Mouse (Mus musculus) heart, embryonic 11.5 days (tissue): ENCODE data around the gene Rbm5. TPM values are rescaled to one million over a fixed set of nuclear protein-coding genes. Genes with fewer than 3 reads are reported as not detected.
A peak's percentile ranks its signal among the peaks of the same experiment; 100 is the strongest.

Source experiments
- ATAC-seq: fragments of 200-750 bp; cut with Nextera tagmentation; replicated peaks from 2 replicates; pipeline ENCODE4 v1.8.0; 2017; ENCODE audit warnings: moderate library complexity; ENCODE audit not compliant: insufficient number of reproducible peaks, low FRiP score, low TSS enrichment
- H3K27ac ChIP-seq: fragments of 300-500 bp; sonication (generic); 2 replicates; pipeline ENCODE4 v1.5.1; 2014; ENCODE audit warnings: mild to moderate bottlenecking, low read depth, low read length
- H3K27me3 ChIP-seq: fragments of 300-500 bp; sonication (generic); 2 replicates; pipeline ENCODE4 v1.6.1; 2014; ENCODE audit warnings: mild to moderate bottlenecking, low read length, mixed read lengths; ENCODE audit not compliant: control insufficient read depth, insufficient read depth
- H3K36me3 ChIP-seq: fragments of 300-500 bp; sonication (generic); 2 replicates; pipeline ENCODE4 v1.6.1; 2014; ENCODE audit warnings: mild to moderate bottlenecking, low read length, moderate library complexity, mixed read lengths; ENCODE audit not compliant: control insufficient read depth, insufficient read depth
- H3K4me1 ChIP-seq: fragments of 300-500 bp; sonication (generic); 2 replicates; pipeline ENCODE4 v1.6.1; 2014; ENCODE audit warnings: low read length; ENCODE audit not compliant: control insufficient read depth, insufficient read depth
- H3K4me2 ChIP-seq: fragments of 300-500 bp; sonication (generic); 2 replicates; pipeline ENCODE4 v1.6.1; 2014; ENCODE audit warnings: mild to moderate bottlenecking, moderate library complexity
- H3K4me3 ChIP-seq: fragments of 300-500 bp; sonication (generic); 2 replicates; pipeline ENCODE4 v1.5.1; 2014; ENCODE audit warnings: low read depth, low read length
- H3K9ac ChIP-seq: fragments of 300-500 bp; sonication (generic); 2 replicates; pipeline ENCODE4 v1.6.1; 2014; ENCODE audit warnings: mild to moderate bottlenecking, low read depth, low read length, moderate library complexity
- H3K9me3 ChIP-seq: fragments of 300-500 bp; sonication (generic); replicated peaks from 2 replicates; pipeline ENCODE4 v1.6.1; 2016; ENCODE audit warnings: low read length; ENCODE audit not compliant: control insufficient read depth
- WGBS: fragments of 180-500 bp; shearing (Covaris S2); extraction: QIAGEN DNeasy Blood & Tissue Kit; methylation state at CpG from one replicate; pipeline ENCODE4 v1.1.7; 2014; ENCODE audit not compliant: insufficient replicate concordance; 5-methylcytosine and 5-hydroxymethylcytosine counted together
- polyA plus RNA-seq: library from polyadenylated mRNA; unstranded; fragments of >200 nt; fragmentation: Nextera tagmentation; extraction: Ambion mirVana; gene quantifications from 2 replicates; pipeline ENCODE4 v1.2.1, GENCODE M21; 2014

The Rbm5 gene
- 113 and 135 TPM in 2 replicates for polyA plus RNA-seq

DNA sequence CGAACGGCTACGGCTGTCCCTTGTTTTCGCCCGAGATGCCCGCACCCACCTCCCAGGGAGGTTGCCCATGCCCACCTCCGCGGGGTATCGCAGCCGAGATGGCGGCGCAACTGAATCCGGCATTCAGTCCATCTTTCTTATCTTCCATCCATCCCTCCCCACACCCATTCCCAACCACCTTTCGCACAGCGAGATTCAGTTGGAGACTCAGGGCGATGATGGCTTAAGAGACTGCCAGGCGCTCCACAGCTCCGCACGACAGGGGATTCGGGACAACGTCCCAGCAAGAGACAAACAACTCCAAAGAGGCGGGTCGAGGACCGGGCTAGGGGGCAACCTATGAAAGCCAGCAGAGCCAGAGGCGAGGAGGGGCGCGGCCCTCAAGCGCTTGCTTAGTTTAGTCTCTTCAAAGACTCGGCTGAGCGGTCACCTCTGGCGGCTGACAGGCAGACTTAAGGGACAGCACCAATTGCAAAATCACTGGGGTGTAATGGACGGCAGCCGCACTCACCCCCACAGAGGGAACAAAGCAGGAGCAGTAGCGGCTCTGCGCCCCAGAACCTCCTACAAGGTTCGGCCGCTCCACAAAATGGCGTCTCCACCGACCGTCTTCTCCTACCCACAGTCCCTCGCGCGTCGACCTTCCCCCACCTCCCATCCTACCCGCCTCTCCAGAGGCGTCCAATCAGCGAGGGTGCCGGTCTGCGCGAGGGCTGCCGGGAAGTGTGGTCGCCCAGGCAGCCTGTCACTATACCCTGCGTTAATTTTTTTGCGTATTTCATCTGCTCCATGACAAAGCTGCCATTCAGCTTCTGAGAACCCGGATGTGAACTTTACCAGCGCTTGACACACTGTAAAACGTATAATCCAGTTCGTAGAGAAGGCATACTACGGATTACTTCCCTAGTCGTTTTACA is at the start of gene Rbm5:
Gene Rbm5, minus strand, starts transcription at position 623 of the 917 bp plus-strand sequence.
- H3K27me3 ChIP-seq: no peaks in the 10 kb centered on the region
- peaks cover 29% of the 10 kb centered on the region for H3K36me3 ChIP-seq
- ATAC-seq: peak; percentile 100
- H3K4me2 ChIP-seq: peak within 1 kb of the TSS; percentile 71
- H3K4me3 ChIP-seq: peak within 1 kb of the TSS; percentile 85
- WGBS: under 1% methylated on average over 58 of the region's 60 CpGs
- no peaks in the 10 kb centered on the region for H3K9me3 ChIP-seq
- peak within 1 kb of the TSS; percentile 99 for H3K9ac ChIP-seq
- H3K4me1 ChIP-seq: peaks cover 10% of the 10 kb centered on the region; the same call in 1 of the 2 replicates
- peak within 1 kb of the TSS; percentile 92 for H3K27ac ChIP-seq

DNA sequence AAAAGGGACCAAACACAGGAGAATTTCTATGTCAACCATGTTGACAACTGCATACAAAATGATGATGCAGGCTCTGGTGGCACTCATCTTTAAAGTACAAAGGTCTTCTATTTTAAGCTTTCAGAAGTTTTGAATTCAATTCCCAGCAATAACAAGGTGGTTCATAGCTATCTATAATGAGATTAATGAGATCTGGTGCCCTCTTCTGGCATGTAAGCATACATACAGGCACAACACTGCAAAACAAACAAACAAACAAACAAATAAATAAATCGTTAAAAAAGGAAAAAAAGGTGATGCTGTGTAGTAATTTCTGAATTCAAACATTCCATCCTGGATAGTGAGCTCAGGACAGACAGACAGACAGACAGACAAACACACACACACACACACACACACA is 41.3 kb upstream of the Rbm5 start:
- Histone ChIP-seq H3K4me2 (no peak overlapping the region), H3K4me1 (no peaks in the 10 kb centered on the region), H3K27me3 (no peaks in the 10 kb centered on the region), H3K9me3 (no peaks in the 10 kb centered on the region), H3K27ac (no peak overlapping the region), H3K4me3 (no peak overlapping the region), H3K9ac (no peak overlapping the region), H3K36me3 (peaks cover 6% of the 10 kb centered on the region)
- ATAC-seq: no peak
- 86% methylated on average over 1 of the region's 1 CpGs for WGBS

GRCm38 (mm10) chr9:107810985-107811384 is 40.2 kb upstream of the Rbm5 start:
- no peak overlapping the region for H3K4me3 ChIP-seq
- ATAC-seq: no peak
- H3K27me3 ChIP-seq: no peaks in the 10 kb centered on the region
- H3K36me3 ChIP-seq: no peaks in the 10 kb centered on the region; the same call in 1 of the 2 replicates
- H3K4me1 ChIP-seq: no peaks in the 10 kb centered on the region
- no peak overlapping the region for H3K9ac ChIP-seq
- H3K9me3 ChIP-seq: no peaks in the 10 kb centered on the region
- WGBS: 89% methylated on average over 2 of the region's 2 CpGs
- no peak overlapping the region for H3K4me2 ChIP-seq
- H3K27ac ChIP-seq: no peak overlapping the region

- peaks cover 25% of the 10 kb centered on the region for H3K36me3 ChIP-seq
- no peak overlapping the region for H3K9ac ChIP-seq
- WGBS: 36% methylated on average over 6 of the region's 6 CpGs
- no peak for ATAC-seq
- H3K4me2 ChIP-seq: no peak overlapping the region
- no peaks in the 10 kb centered on the region for H3K27me3 ChIP-seq
- H3K4me3 ChIP-seq: no peak overlapping the region
- H3K27ac ChIP-seq: no peak overlapping the region
- no peaks in the 10 kb centered on the region for H3K9me3 ChIP-seq
- H3K4me1 ChIP-seq: no peaks in the 10 kb centered on the region
Measured at GRCm38 (mm10) chr9:107791714-107792113, 20.9 kb upstream of the Rbm5 start.

DNA sequence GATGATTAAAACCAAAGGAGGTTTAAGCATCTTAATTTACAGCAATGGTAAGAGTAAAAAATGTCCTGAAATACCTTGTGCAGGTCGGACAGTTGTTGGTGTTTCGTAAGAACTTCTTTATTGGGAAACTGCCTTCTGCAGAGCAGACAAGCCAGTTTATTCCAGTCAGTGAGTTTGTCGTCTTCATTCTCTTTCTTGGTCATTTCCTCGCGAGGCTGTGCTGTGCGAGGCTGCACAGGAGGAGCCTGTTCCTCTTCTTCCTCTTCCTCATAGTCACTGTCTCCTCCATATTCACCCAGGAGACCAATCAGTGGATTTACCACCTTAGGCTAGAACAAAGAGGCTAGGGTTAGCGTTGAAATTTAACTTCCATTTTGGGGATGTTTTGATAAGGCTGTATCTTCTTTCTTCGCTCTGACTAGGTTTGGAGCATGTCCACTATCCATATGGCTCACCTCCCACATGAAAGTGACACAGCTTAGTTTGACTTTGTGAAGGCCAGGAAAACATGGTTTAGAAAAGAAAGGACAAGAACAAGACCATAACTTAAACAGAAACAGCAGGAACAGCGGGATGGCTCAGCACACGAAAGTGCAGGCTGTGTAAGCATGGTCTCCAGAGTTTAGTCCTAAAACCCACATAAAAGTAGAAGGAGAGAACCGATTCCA is 11.9 kb upstream of the Rbm5 start:
- H3K36me3 ChIP-seq: peaks cover 38% of the 10 kb centered on the region
- 95% methylated on average over 11 of the region's 11 CpGs for WGBS
- H3K4me1 ChIP-seq: no peaks in the 10 kb centered on the region
- no peak overlapping the region for H3K9ac ChIP-seq
- H3K27me3 ChIP-seq: no peaks in the 10 kb centered on the region
- H3K9me3 ChIP-seq: no peaks in the 10 kb centered on the region
- ATAC-seq: no peak
- no peak overlapping the region for H3K4me3 ChIP-seq
- no peak overlapping the region for H3K4me2 ChIP-seq
- H3K27ac ChIP-seq: no peak overlapping the region

DNA sequence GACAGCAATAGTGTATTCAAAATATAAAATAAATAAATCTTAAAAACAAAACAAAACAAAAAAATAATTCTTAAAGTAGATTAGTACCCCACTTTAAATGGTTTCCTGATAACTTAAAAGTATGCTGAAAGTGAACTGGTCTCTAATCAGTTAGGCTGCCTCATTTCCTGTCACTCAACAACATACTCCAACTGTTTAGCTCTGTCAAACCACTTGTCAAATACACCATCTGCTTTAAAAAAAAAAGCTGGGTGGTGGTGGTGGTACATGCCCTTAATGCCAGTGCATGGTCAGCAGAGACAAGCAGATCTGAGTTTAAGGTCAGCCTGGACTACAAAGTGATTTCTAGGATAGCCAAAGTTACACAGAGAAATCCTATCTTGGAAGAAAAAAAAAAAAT is 6.0 kb upstream of the Rbm5 start:
- no peaks in the 10 kb centered on the region for H3K4me1 ChIP-seq
- H3K9me3 ChIP-seq: no peaks in the 10 kb centered on the region
- no peak for ATAC-seq
- no peak overlapping the region for H3K9ac ChIP-seq
- no peak overlapping the region for H3K27ac ChIP-seq
- no peak overlapping the region for H3K4me2 ChIP-seq
- H3K27me3 ChIP-seq: no peaks in the 10 kb centered on the region
- no peak overlapping the region for H3K4me3 ChIP-seq
- H3K36me3 ChIP-seq: peaks cover 23% of the 10 kb centered on the region

DNA sequence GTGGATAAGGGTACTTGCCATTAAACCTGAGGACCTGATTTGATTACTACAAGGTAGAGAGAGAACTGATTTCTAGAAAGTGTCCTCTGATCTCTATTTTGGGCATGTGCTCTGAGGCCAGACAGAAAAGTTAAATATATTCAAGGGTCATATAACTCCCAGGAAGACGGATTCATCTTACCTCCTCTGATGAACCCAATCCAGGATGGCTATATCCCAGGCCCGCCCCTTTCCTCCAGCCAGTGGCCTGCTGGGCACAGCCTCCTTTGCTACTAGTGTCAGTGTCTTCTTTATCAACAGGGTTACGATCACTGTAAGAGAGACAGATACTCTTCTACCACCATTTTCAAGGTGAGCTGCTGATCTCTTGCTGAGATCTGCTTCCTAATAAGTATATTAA is 3.6 kb upstream of the Rbm5 start:
- Histone ChIP-seq H3K27me3 (no peaks in the 10 kb centered on the region), H3K4me1 (peaks cover 2% of the 10 kb centered on the region; the same call in 1 of the 2 replicates), H3K27ac (no peak overlapping the region), H3K4me3 (no peak overlapping the region), H3K36me3 (peaks cover 17% of the 10 kb centered on the region), H3K9ac (no peak overlapping the region), H3K4me2 (no peak overlapping the region), H3K9me3 (no peaks in the 10 kb centered on the region)
- no peak for ATAC-seq
- 88% methylated on average over 3 of the region's 3 CpGs for WGBS

- Histone ChIP-seq H3K27ac (no peak overlapping the region), H3K4me2 (no peak overlapping the region), H3K27me3 (no peaks in the 10 kb centered on the region), H3K9ac (no peak overlapping the region), H3K4me3 (no peak overlapping the region), H3K9me3 (no peaks in the 10 kb centered on the region), H3K4me1 (peaks cover 10% of the 10 kb centered on the region; the same call in 1 of the 2 replicates), H3K36me3 (peaks cover 28% of the 10 kb centered on the region)
- 41% methylated on average over 2 of the region's 2 CpGs for WGBS
- ATAC-seq: no peak
Measured at GRCm38 (mm10) chr9:107771782-107772181, 986 bp upstream of the Rbm5 start.
